Mouse (Mus musculus) neural tube, embryonic 14.5 days (tissue): ENCODE measurements around the gene Galnt7. TPM values are rescaled to one million over a fixed set of nuclear protein-coding genes. Genes with fewer than 3 reads are reported as not detected.

Source experiments
- ATAC-seq: fragments of 200-750 bp; cut with Nextera tagmentation; 2 replicates; pipeline ENCODE4 v1.8.0; 2017; ENCODE audit warnings: low read depth, mild to moderate bottlenecking, moderate TSS enrichment, moderate library complexity
- H3K27ac ChIP-seq: fragments of 300-500 bp; sonication (generic); 2 replicates; pipeline ENCODE4 v1.5.1; 2014; ENCODE audit warnings: low read depth, mild to moderate bottlenecking, control low read depth, low read length, moderate library complexity, mixed read lengths
- H3K27me3 ChIP-seq: fragments of 300-500 bp; sonication (generic); 2 replicates; pipeline ENCODE4 v1.6.1; 2014; ENCODE audit warnings: low read length; ENCODE audit not compliant: control insufficient read depth, insufficient read depth
- H3K36me3 ChIP-seq: fragments of 300-500 bp; sonication (generic); 2 replicates; pipeline ENCODE4 v1.6.1; 2014; ENCODE audit warnings: low read length, mixed read lengths; ENCODE audit not compliant: control insufficient read depth, insufficient read depth
- H3K4me1 ChIP-seq: fragments of 300-500 bp; sonication (generic); 2 replicates; pipeline ENCODE4 v1.6.1; 2014; ENCODE audit warnings: low read length; ENCODE audit not compliant: control insufficient read depth, insufficient read depth
- H3K4me2 ChIP-seq: fragments of 300-500 bp; sonication (generic); 2 replicates; pipeline ENCODE4 v1.6.1; 2014; ENCODE audit warnings: mild to moderate bottlenecking, low read depth, low read length, control low read depth
- H3K4me3 ChIP-seq: fragments of 300-500 bp; sonication (generic); 2 replicates; pipeline ENCODE4 v1.5.1; 2014; ENCODE audit warnings: low read depth, low read length, control low read depth, mixed read lengths
- H3K9ac ChIP-seq: fragments of 300-500 bp; sonication (generic); replicated peaks from 2 replicates; pipeline ENCODE4 v1.6.1; 2014; ENCODE audit warnings: low read depth, mild to moderate bottlenecking, control low read depth, low read length, mixed read lengths
- H3K9me3 ChIP-seq: fragments of 300-500 bp; sonication (generic); 2 replicates; pipeline ENCODE4 v1.6.1; 2016; ENCODE audit warnings: low read length; ENCODE audit not compliant: control insufficient read depth
- WGBS: fragments of 180-500 bp; shearing (Covaris S2); extraction: QIAGEN DNeasy Blood & Tissue Kit; methylation state at CpG from one replicate; pipeline ENCODE4 v1.1.7; 2014; 5-methylcytosine and 5-hydroxymethylcytosine counted together
- polyA plus RNA-seq: library from polyadenylated mRNA; unstranded; fragments of >200 nt; fragmentation: Nextera tagmentation; extraction: Ambion mirVana; gene quantifications from 2 replicates; pipeline ENCODE4 v1.2.1, GENCODE M21; 2014

Gene Galnt7
- polyA plus RNA-seq, 1 experiment from 2014 or later: 14.7 TPM

- Histone ChIP-seq H3K27me3 (no peaks in the 10 kb centered on the region), H3K36me3 (no peaks in the 10 kb centered on the region), H3K4me1 (no peaks in the 10 kb centered on the region), H3K9me3 (no peaks in the 10 kb centered on the region), H3K9ac (no peak overlapping the region), H3K4me2 (no peak overlapping the region), H3K27ac (no peak overlapping the region), H3K4me3 (no peak overlapping the region)
- 47% methylated on average over 12 of the region's 12 CpGs for WGBS
- ATAC-seq: no peak
These were observed 105.3 kb downstream of the Galnt7 start for GRCm38 (mm10) chr8:57547581-57547980.

GRCm38 (mm10) chr8:57546834-57547233 is 106.0 kb downstream of the Galnt7 start:
- Histone ChIP-seq H3K9me3 (no peaks in the 10 kb centered on the region), H3K27ac (no peak overlapping the region), H3K4me2 (no peak overlapping the region), H3K9ac (no peak overlapping the region), H3K27me3 (no peaks in the 10 kb centered on the region), H3K36me3 (no peaks in the 10 kb centered on the region), H3K4me1 (no peaks in the 10 kb centered on the region), H3K4me3 (no peak overlapping the region)
- no peak for ATAC-seq
- WGBS: 93% methylated on average over 3 of the region's 3 CpGs

DNA sequence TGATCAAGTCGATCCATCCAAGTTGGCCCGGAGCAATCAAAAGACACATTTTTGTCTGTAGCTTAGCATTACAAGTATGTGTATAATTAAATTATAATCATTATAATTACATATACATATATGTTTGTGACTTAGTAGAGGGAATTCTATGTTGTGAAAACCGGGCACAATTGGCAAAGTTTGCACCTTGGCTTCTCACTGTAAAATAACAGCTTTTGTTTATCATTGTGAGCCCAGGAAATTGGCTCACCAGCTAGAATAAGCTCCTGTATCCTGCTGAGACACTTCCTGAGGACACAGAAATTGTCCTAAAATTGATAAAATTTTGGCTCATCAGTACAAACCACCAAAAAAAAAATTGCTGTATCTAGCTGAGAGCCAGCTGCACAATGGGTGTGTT is 106.4 kb downstream of the Galnt7 start:
- WGBS: 88% methylated on average over 3 of the region's 3 CpGs
- no peaks in the 10 kb centered on the region for H3K27me3 ChIP-seq
- ATAC-seq: no peak
- no peaks in the 10 kb centered on the region for H3K4me1 ChIP-seq
- no peak overlapping the region for H3K9ac ChIP-seq
- no peaks in the 10 kb centered on the region for H3K36me3 ChIP-seq
- H3K4me2 ChIP-seq: no peak overlapping the region
- no peak overlapping the region for H3K4me3 ChIP-seq
- no peaks in the 10 kb centered on the region for H3K9me3 ChIP-seq
- H3K27ac ChIP-seq: no peak overlapping the region

DNA sequence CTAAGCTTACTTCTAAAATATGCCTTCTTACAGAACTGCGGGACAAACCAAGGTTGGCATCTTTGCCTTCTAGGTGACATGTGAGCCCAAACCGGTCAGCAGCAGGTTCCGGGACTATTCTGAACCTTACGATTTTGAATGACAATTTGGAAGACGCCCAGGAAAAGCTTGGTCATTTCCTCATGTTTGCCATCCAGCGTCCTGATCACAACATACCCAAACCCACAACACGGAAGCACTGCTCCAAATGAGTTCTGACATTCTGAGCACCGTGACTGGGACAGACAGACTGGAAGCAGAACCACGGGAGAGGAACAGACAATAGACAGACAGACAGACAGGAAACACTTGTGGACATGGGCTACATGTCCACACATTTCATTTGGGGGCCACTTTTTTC is 111.4 kb downstream of the Galnt7 start:
- no peak overlapping the region for H3K27ac ChIP-seq
- H3K36me3 ChIP-seq: no peaks in the 10 kb centered on the region
- no peak overlapping the region for H3K9ac ChIP-seq
- no peaks in the 10 kb centered on the region for H3K27me3 ChIP-seq
- H3K9me3 ChIP-seq: no peaks in the 10 kb centered on the region
- no peak overlapping the region for H3K4me2 ChIP-seq
- ATAC-seq: no peak
- no peak overlapping the region for H3K4me3 ChIP-seq
- 87% methylated on average over 9 of the region's 9 CpGs for WGBS
- no peaks in the 10 kb centered on the region for H3K4me1 ChIP-seq

DNA sequence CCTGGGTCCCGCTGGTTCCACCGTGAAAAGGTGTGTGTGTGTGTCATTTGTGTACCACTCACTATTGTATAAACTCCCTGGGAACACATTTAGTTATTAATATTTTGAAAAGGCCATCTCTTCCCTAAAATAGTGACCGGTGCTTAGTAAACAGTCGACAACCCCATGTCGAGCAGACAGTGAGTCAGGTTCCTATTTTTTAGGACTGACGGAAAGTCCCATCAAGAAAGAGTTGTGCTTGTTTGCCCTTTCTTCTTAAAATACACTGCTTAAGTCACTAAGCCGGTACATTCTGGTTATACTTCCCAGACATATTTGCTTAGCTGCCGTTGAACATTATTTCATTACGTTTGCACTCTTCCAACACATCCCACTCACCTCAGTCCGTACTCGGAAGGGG is 111.9 kb downstream of the Galnt7 start:
- no peak overlapping the region for H3K27ac ChIP-seq
- WGBS: 96% methylated on average over 11 of the region's 11 CpGs
- H3K36me3 ChIP-seq: peaks cover under 1% of the 10 kb centered on the region
- no peak overlapping the region for H3K9ac ChIP-seq
- H3K4me1 ChIP-seq: no peaks in the 10 kb centered on the region
- H3K9me3 ChIP-seq: no peaks in the 10 kb centered on the region
- no peak overlapping the region for H3K4me3 ChIP-seq
- no peaks in the 10 kb centered on the region for H3K27me3 ChIP-seq
- no peak for ATAC-seq
- no peak overlapping the region for H3K4me2 ChIP-seq

DNA sequence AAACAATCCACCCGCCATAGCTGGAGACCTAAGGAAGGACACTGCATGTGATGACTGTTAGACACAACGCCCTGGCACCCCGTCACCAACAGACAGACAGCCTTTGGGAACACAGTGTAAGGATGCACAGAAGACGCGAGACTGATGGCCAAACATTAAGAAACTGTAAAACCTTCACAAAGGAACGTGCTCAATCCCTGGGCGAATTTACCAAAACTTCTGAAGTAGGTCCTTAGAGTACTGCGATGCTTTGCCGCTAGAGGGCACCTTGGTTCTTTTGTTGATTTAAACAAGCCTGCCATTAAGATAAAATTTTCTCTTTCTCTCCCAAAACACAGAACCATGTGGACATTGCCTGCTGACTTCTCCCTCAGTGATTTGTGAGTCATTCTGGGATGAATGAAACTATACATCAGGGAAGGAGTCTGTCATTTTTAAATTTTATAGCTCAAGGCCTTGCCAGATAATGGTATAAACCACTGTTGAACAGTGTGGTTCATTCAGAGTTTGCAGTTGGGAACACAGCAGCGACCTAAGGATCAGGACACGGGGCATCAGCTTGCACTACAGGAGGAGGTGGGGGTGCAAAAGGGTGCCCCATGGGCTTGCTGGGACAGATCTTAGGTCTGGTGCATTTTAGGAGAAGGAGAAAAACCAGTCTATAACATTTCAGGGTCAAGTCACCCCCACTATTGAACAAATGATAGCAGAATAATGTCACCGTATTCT is 112.6 kb downstream of the Galnt7 start:
- Histone ChIP-seq H3K36me3 (peaks cover 3% of the 10 kb centered on the region), H3K27me3 (no peaks in the 10 kb centered on the region), H3K9ac (no peak overlapping the region), H3K27ac (no peak overlapping the region), H3K4me2 (no peak overlapping the region), H3K4me1 (no peaks in the 10 kb centered on the region), H3K9me3 (no peaks in the 10 kb centered on the region), H3K4me3 (no peak overlapping the region)
- 49% methylated on average over 12 of the region's 12 CpGs for WGBS
- peak; percentile 61 for ATAC-seq

- Histone ChIP-seq H3K27ac (no peak overlapping the region), H3K9ac (no peak overlapping the region)
- WGBS: 93% methylated on average over 7 of the region's 7 CpGs
These were observed 114.2 kb downstream of the Galnt7 start for GRCm38 (mm10) chr8:57538601-57539000.

GRCm38 (mm10) chr8:57536167-57536566 is 116.7 kb downstream of the Galnt7 start:
- no peaks in the 10 kb centered on the region for H3K27me3 ChIP-seq
- H3K4me3 ChIP-seq: no peak overlapping the region
- H3K27ac ChIP-seq: no peak overlapping the region
- H3K4me2 ChIP-seq: no peak overlapping the region
- 95% methylated on average over 6 of the region's 6 CpGs for WGBS
- H3K9me3 ChIP-seq: no peaks in the 10 kb centered on the region
- no peak overlapping the region for H3K9ac ChIP-seq
- H3K36me3 ChIP-seq: peaks cover 3% of the 10 kb centered on the region
- no peaks in the 10 kb centered on the region for H3K4me1 ChIP-seq
- ATAC-seq: no peak

More at GRCm38 (mm10) chr8:57538601-57539000, 114.2 kb downstream of the Galnt7 start:
- H3K4me1 ChIP-seq: no peaks in the 10 kb centered on the region
- no peak for ATAC-seq
- no peak overlapping the region for H3K4me3 ChIP-seq
- no peaks in the 10 kb centered on the region for H3K9me3 ChIP-seq
- H3K36me3 ChIP-seq: peaks cover 3% of the 10 kb centered on the region
- H3K4me2 ChIP-seq: no peak overlapping the region
- H3K27me3 ChIP-seq: no peaks in the 10 kb centered on the region

DNA sequence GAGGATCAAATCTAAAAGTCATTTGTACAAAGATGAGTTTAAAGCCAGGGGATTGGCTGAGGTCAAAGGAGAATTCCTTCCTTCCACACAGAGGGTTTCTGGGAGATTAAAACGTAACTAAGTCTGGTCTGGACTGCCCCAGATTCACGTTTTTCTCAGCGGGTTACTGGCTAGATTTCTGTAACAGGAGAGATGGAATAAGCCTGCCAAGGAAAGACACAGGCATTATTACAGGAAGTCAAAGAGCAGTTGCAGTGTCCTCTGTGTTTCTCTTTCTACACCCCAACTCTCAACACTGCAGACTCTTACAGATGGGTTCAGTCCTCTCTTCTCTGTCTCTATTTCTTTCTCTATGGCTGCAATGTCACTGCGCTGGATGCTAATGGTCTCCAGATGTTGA is 118.3 kb downstream of the Galnt7 start:
- Histone ChIP-seq H3K9me3 (no peaks in the 10 kb centered on the region), H3K4me1 (no peaks in the 10 kb centered on the region), H3K4me3 (no peak overlapping the region), H3K27me3 (no peaks in the 10 kb centered on the region), H3K9ac (no peak overlapping the region), H3K36me3 (peaks cover 3% of the 10 kb centered on the region), H3K27ac (no peak overlapping the region), H3K4me2 (no peak overlapping the region)
- ATAC-seq: no peak
- WGBS: 83% methylated on average over 4 of the region's 4 CpGs
